Mouse (Mus musculus): ENCODE measurements around the gene Colec11. TPM values are rescaled to one million over a fixed set of nuclear protein-coding genes. Genes with fewer than 3 reads are reported as not detected.

Gene Colec11
- polyA plus RNA-seq, 1 experiment from 2014 or later = 0.85 TPM

DNA sequence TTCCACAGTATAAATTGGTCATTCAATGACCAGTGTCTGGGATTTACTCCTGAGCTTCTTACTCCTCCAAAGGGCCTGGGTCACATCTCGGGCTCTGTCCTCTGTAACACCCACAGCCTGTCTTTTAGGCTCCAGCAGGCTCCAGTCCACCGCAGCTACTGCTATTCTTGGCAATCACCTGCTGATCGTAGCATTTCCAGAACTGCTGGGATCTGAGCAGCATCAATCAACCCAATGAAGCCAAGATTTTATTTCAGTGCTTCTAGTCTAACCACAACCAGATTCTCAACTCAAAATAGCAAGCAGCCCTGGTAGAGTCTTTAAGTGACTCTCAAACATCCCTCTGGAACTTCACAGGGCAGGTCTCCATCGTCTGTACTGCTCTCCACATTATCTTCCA, 74.3 kb downstream of the Colec11 start:
- Histone ChIP-seq H3K4me2 (replicated peaks; ENCODE audit: low read depth) (no peak overlapping the region), H3K36me3 (ENCODE audit: control insufficient read depth, insufficient read depth) (no peaks in the 10 kb centered on the region), H3K9ac (ENCODE audit: low read depth, low read length) (no peak overlapping the region), H3K4me1 (replicated peaks; ENCODE audit: control insufficient read depth, insufficient read depth, low read length) (no peaks in the 10 kb centered on the region), H3K27me3 (replicated peaks; ENCODE audit: control insufficient read depth, insufficient read depth, low read length) (no peaks in the 10 kb centered on the region), H3K9me3 (ENCODE audit: control insufficient read depth) (no peaks in the 10 kb centered on the region), H3K27ac (ENCODE audit: low read depth, low read length) (no peak overlapping the region), H3K4me3 (ENCODE audit: low read depth, low read length) (no peak overlapping the region)
- WGBS = 63% methylated on average over 4 of the region's 4 CpGs
- TF ChIP-seq CTCF (IDR thresholded peaks at IDR 0.05; ENCODE audit: low read depth) = no peak
- no peak for ATAC-seq

Other genes with a start within 250 kb of the Colec11 start
- gene Dcdc2c, start 71.0 kb downstream of the Colec11 start, polyA plus RNA-seq (2015; fragmentation: Nextera tagmentation; extraction: Ambion mirVana) = not detected in 2 replicates
- not detected in 2 replicates for gene Allc, start 40.9 kb downstream of the Colec11 start, polyA plus RNA-seq (2015; fragmentation: Nextera tagmentation; extraction: Ambion mirVana)
- gene Rps7, start 12.6 kb upstream of the Colec11 start, polyA plus RNA-seq (2015; fragmentation: Nextera tagmentation; extraction: Ambion mirVana) = 486 and 504 TPM in 2 replicates
- gene Rnaseh1, start 26.2 kb upstream of the Colec11 start, polyA plus RNA-seq (2015; fragmentation: Nextera tagmentation; extraction: Ambion mirVana) = 12.4 and 13.8 TPM in 2 replicates
- gene Adi1, start 51.9 kb upstream of the Colec11 start, polyA plus RNA-seq (2015; fragmentation: Nextera tagmentation; extraction: Ambion mirVana) = 85.9 TPM in 2 replicates
- 15.3 and 16.9 TPM in 2 replicates for gene Trappc12, start 127.1 kb upstream of the Colec11 start, polyA plus RNA-seq (2015; fragmentation: Nextera tagmentation; extraction: Ambion mirVana)
- 23.0 and 23.3 TPM in 2 replicates for gene Eipr1, start 128.4 kb upstream of the Colec11 start, polyA plus RNA-seq (2015; fragmentation: Nextera tagmentation; extraction: Ambion mirVana)